Mouse (Mus musculus) 416B (cell line): ENCODE data around the gene Svs6.
"Not testable (repeated sequence)": the region's sequence is repeated elsewhere in the genome, so short reads cannot be mapped to it uniquely, and the experiment has no call there.

Source experiments
- DNase-seq: peaks from one replicate; pipeline ENCODE4 v3.0.0; 2011; ENCODE audit warnings: low read depth

Svs6 gene

DNA sequence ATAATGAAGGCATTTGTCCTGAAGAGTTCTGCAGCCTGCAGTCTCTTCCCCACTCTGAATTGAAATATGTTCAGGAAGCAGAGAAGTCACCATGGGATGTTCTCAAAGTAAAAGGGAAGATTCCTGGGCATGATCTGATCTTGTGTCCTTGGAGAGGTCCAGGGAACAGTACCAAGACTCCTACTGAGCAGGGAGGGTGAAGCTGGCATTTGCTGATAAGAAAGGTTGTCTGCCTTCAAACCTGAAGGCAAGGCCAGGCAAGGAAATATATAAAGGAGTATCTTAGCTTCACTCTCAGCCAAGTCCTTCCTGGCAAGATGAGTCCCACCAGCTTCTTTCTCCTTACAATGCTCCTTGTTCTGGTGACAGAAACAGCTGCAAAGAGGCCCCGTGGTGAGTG, at the start of gene Svs6:
Gene Svs6, plus strand, starts transcription at position 301 of the 400 bp plus-strand sequence.
- DNase-seq, result not testable (repeated sequence)

DNA sequence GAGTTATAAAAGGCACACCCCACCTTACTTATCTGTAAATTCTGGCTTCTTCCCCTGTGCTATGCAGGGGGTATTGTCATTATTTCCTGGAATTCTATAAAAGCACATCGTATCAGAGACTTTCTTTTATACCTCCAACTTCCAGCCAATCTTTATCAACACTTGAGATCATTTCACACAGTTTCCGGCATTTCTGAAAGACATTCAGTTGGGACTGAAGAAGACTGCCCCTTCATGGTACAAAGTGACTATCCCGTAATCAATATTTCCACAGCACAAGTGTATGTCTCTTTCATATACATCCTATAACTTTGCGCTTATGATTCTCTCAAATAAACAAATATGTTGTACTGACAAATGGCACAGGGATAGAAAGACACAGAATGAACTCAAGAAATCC, 38.2 kb upstream of the Svs6 start, which contains the start of gene Svs4:
Gene Svs4, minus strand, starts transcription at position 101 of the 400 bp plus-strand sequence.
- no peak for DNase-seq

DNA sequence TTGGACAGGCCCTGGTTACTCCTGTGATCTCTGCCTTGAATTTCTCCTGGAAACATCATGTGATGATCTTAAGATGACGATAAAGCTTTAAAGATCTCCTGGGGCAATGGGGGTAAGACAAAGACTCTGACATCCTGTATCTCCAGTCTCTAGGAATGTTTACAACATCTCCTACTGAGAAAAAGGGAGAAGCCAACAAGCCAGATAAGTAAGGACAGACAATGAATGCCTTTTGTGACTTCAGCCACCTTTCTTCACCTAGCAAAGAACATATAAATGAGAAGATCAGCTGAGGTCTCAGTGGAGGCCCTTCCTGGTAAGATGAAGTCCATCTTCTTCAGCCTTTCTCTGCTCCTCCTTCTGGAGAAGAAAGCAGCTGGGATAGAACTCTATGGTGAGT, 27.6 kb upstream of the Svs6 start, which contains the start of gene Svs3a:
Gene Svs3a, plus strand, starts transcription at position 301 of the 400 bp plus-strand sequence.
- DNase-seq, result not testable (repeated sequence)

DNA sequence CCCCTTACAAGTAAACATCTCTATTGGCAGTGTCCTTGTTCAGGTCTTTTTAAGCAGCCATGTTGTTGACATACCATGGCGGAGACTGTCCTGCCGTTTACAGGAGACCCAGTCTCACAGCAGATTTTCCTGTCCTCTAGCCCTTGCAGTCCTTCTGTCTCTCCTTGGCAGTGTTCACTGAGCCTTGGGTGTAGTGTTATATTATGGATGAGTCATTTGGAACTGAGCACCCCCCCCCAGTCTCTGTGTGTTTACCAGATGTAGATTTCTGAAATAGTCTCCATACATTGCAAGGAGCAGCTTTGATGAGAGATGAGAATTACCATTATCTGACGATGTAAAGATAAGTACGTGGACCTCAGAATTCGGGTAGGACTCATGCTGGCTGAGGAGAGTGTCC, 4.0 kb upstream of the Svs6 start:
- no peak for DNase-seq

DNA sequence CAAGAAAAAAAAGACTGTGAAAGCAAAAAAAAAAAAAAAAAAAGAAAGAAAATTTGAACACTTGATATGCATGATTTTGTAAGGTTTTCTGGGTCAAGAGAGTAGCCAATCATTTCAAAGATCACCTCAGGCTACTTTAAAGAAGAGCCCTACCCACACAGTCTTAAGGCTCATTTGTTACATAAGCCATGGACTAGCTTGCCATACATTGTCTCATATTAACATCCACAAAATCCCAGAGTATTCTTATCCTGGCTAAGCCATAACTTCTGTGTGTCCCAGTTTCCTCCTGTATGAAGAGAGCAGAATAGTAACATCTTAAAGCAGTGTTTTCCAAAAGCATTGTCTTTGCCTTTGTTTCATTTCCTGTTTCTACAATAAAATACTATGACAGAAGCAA, 1.1 kb upstream of the Svs6 start:
- DNase-seq, result not testable (repeated sequence)

DNA sequence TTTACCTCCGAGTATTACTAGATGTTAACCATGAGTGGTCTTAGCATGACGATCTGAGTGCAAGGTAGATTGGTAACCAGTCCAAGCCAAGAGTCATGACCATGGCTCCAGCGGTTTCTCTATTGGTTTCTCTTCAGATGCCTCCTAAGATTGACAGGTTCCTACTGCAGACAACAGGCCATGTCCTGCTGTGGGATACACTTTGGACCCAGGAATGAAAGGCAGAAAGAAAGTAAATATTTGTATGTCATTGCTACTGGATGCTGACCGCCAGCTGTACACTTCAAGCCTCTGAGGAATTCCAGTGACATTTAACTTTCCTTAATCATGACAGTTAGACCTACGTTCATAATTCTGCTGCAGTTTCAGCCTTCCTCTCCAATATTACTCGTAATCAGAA, 4.4 kb downstream of the Svs6 start:
- DNase-seq, result no peak

DNA sequence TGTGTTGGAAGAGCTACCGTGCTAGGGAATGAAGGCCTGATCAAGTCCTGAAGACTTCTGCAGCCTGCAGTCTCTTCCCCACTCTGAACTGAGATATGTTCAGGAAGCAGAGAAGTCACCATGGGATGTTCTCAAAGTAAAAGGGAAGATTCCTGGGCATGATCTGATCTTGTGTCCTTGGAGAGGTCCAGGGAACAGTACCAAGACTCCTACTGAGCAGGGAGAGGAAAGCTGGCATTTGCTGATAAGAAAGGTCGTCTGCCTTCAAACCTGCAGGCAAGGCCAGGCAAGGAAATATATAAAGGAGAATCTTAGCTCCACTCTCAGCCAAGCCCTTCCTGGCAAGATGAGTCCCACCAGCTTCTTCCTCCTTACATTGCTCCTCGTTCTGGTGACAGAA, 15.9 kb downstream of the Svs6 start, which contains the start of gene Svs5:
Gene Svs5, plus strand, starts transcription at position 301 of the 400 bp plus-strand sequence.
- not testable (repeated sequence) for DNase-seq

DNA sequence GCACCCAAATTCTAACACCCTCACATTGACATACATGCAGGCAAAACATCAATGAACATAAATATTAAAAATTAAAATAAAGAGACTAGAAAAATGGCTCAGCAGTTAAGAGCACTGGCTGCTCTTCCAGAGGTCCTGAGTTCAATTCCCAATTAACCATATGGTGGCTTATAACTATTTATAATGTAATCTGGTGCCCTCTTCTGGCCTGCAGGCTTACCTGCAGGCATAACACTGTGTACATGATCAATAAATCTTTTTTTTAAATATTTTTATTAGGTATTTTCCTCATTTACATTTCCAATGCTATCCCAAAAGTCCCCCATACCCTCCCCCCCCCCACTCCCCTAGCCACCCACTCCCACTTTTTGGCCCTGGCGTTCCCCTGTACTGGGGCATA, 27.2 kb downstream of the Svs6 start:
- peak; percentile 36 for DNase-seq

DNA sequence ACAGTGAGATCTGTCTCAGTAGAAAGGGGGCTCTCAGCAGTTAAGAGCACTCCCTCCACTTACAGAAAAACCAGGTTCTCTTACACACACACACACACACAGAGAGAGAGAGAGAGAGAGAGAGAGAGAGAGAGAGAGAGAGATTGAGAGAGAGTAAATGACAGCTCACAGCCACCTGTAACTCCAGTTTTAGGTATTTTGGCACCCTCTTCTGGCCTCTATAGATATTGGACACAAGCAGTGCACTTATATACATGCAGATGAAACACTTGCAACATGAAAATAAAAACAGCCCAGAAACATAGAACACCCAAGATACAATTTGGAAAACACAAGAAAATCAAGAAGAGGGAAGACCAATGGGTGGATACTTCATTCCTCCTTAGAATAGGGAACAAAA, 31.1 kb downstream of the Svs6 start:
- DNase-seq, result peak; percentile 53

DNA sequence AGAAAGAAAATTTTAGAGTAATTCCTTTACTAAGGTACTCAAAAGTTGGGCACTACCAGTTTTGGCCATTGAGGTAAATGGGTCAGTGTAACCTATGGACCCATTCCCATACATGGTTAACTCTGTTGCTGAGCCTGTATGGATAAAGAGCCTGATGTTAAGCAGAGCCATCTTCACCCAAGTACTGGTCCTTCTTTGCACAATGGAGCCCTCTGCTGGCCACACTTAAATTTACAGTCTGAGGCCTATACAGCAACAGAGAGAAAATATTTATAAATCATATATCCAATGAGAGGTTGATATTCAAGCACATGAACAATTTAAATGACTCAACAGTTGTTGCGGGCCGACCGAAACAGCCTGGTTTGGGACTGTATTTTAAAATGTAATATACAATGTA, 32.4 kb downstream of the Svs6 start:
- DNase-seq, result peak; percentile 74

DNA sequence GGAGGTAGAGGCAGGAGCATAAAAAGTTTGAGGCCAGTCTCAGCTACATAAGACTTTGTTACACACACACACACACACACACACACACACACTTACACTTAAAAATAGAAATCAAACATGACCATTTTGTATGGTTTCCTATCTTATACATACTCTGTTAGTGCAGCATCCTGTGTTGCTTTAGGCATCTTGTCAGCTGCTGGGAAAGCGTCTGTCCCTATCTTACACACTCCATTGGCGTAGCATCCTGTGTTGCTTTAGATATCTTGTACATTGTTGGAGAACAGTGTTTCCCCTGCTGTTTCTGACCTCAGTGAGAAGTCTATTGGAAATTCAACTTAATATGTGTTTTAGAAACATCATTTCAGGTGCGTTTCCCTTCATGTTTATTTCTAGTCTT, 36.1 kb downstream of the Svs6 start:
- no peak for DNase-seq

DNA sequence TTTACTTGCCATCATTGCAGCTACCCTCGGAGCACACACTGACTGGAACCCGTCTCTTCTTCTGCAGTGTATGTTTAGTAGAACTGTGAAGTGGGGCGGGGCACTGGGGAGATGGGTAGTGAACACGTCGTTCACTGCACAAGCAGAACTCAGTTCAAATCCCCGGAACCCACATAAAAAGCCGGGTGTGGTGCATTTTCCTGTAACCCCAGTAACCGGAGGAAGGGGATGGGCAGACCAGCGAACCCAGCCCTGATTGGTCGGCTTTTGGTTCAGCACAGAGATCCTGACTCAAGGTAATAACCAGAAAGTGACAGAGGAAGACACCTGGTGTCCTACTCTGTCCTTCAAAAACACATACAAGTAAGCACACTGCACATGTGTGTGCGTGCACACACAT, 36.8 kb downstream of the Svs6 start:
- no peak for DNase-seq

DNA sequence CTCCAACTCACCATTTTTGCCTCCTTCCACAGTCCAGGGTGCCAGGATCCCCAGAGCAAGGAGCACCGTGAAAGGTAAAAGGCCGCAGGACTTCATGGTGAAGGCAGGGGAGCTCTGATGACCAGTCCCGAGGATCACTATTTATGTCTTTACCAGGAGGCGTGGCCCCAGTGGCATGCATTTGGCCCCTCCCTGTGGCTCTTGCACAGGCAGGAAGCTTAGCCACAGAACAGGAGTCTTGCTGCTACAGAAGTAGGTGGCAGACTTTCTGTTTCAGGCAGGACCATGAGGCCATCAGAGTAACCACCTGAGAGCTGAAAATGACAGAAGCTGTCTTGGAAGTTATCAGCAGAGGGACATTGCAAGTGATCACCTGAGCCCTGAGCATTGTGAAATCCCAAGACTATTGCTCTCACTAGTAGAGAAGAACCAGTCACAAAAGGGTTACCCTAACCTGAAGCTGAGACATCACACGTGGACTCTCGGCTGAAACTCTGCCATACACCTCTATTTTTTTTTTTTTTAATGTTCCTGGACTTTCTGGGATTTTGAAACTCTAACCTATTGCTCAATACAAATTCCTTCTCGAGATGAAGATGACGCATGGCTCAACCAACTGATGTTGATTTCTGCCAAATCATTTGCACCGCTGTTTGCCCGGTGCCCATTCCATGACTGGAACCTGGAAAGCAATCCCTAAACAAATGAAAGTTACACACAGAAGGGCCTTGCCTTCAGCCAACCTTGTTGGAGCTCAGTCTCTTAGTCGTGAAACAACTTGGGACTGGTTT, 39.8 kb downstream of the Svs6 start:
- DNase-seq, result peak; percentile 88

DNA sequence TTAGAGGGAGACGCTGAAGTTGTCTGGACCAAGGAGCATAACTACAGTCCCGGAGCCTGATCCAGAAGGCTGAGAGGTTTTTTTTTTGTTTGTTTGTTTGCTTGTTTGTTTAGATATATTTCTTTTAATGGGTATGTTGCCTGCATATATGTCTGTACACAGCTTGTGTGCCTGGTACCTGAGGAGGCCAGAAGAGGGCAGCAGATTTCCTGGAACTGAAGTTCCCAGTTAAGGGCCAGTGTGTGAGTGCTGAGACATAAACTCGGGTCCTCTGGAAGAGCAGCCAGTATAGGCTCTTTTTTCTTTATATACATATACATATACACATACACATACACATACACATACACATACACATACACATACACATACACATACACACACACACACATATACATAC, 41.8 kb downstream of the Svs6 start:
- peak; percentile 53 for DNase-seq

DNA sequence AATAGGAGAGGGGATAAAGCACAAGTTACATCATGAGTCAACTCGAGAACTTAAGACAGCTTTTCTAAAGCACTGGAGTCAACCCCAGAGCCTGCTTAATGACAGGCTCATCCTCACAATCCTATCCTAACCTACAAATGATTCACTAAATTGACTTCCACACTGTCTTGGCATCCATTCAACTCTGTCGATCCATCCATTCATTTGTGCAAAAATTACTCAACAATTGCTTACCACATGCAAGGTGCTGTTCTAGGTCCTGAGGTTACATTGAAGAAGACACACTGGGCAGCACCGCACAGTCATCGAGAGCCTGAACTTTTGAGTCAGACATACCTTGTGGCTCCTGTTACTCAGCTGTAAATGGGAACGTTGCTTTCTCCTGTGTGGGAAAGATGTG, 42.5 kb downstream of the Svs6 start:
- DNase-seq, result peak; percentile 38

DNA sequence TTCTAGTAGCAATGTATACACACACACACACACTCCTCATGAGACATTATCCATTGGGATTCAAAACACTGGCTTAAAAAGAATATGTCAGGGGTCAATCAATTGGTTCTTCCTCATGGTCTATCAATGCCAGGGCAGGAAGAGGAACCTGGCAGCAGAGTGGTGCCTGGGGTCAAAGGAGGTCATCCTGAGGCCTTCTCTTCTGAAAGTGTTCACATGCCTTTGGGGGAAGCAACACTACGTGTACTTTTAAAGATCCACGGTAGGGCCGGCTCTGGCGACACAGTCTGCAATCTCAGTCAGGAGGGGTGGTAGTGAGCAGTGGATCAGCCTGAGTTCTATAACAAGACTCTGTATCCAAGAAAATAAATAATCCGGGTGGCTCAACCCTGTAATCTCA, 43.1 kb downstream of the Svs6 start:
- no peak for DNase-seq

DNA sequence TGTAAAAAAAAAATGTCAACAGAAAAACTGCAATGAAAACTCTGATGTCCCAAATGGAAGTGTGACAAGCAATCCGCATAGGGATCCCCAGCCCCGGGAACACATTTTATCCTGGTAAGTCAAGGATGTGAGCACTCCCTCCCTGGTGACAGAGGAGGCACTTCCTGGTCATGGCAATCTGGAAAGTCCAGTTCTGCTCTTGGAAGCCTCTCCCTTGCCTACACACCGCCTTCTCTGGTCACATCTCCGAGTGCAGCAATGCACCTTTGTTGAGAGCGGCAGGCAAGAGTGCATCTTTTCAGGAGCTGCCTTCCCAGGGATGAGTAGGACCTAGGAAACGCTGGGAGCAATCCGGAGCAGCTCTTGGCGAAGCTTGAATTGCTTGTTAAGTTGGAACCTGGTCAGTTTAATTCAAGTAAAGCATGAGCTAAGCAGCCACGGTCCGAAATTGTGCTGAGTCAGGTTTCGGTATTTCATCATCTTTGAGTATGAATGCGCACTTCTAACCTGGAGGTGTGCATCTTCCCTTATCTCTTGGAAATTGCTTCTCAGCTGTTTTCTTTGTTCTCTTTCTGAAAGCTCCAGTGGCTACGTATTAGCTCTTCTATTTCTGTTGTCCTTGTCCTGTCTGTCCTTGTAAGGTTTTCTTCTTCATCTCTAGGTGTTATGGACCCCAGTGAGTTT, 44.6 kb downstream of the Svs6 start:
- no peak for DNase-seq

DNA sequence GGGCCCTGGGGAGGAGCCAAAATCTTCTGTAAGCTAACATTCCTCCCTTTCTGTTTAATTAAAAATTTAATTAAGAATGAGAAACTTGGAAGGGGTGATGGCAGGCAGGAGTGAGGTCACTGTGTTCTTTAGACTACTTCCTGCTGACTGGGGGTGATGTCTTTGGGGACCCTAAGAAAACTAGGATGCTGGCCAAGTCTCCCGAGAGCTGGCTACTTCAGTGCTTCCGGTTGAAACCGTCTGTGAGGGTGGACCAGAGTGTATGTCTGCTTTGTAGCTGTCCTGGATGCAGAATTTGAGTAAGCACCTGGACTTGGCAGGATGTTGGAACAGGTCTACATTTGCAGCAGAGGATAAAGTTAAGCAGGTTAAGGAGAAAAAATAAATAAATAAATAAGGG, 50.4 kb downstream of the Svs6 start:
- no peak for DNase-seq
